Mouse (Mus musculus) lung, embryonic 16.5 days (tissue): Measurements from ENCODE around the gene Fut11. TPM values are rescaled to one million over a fixed set of nuclear protein-coding genes. Genes with fewer than 3 reads are reported as not detected.

ENCODE experiments used
- ATAC-seq: fragments of 200-750 bp; cut with Nextera tagmentation; 2 replicates; pipeline ENCODE4 v1.8.0; 2017; ENCODE audit warnings: low read depth, mild to moderate bottlenecking, moderate library complexity
- H3K27ac ChIP-seq: fragments of 300-500 bp; sonication (generic); 2 replicates; pipeline ENCODE4 v1.5.1; 2014; ENCODE audit warnings: mild to moderate bottlenecking, control low read depth, low read length
- H3K27me3 ChIP-seq: fragments of 300-500 bp; sonication (generic); 2 replicates; pipeline ENCODE4 v1.6.1; 2014; ENCODE audit warnings: low read depth, low read length, mixed read lengths; ENCODE audit not compliant: control insufficient read depth, insufficient read depth
- H3K36me3 ChIP-seq: fragments of 300-500 bp; sonication (generic); 2 replicates; pipeline ENCODE4 v1.6.1; 2014; ENCODE audit warnings: low read length; ENCODE audit not compliant: control insufficient read depth, insufficient read depth
- H3K4me1 ChIP-seq: fragments of 300-500 bp; sonication (generic); replicated peaks from 2 replicates; pipeline ENCODE4 v1.6.1; 2014; ENCODE audit warnings: low read length, mixed read lengths; ENCODE audit not compliant: control insufficient read depth, insufficient read depth
- H3K4me2 ChIP-seq: fragments of 300-500 bp; sonication (generic); 2 replicates; pipeline ENCODE4 v1.6.1; 2014; ENCODE audit warnings: low read depth, low read length, control low read depth
- H3K4me3 ChIP-seq: fragments of 300-500 bp; sonication (generic); 2 replicates; pipeline ENCODE4 v1.5.1; 2014; ENCODE audit warnings: mild to moderate bottlenecking, low read length, control low read depth
- H3K9ac ChIP-seq: fragments of 300-500 bp; sonication (generic); 2 replicates; pipeline ENCODE4 v1.6.1; 2014; ENCODE audit warnings: low read length, control low read depth
- H3K9me3 ChIP-seq: fragments of 300-500 bp; sonication (generic); 2 replicates; pipeline ENCODE4 v1.6.1; 2016; ENCODE audit warnings: low read length; ENCODE audit not compliant: control insufficient read depth
- WGBS: fragments of 180-500 bp; shearing (Covaris S2); extraction: QIAGEN DNeasy Blood & Tissue Kit; methylation state at CpG from one replicate; pipeline ENCODE4 v1.1.7; 2014; 5-methylcytosine and 5-hydroxymethylcytosine counted together
- polyA plus RNA-seq: library from polyadenylated mRNA; unstranded; fragments of >200 nt; fragmentation: Nextera tagmentation; extraction: Ambion mirVana; gene quantifications from 2 replicates; pipeline ENCODE4 v1.2.1, GENCODE M21; 2015

Fut11 gene
- polyA plus RNA-seq, 1 experiment from 2014 or later, result 30.7 TPM

- ATAC-seq, result no peak
- H3K4me1 ChIP-seq, result peaks cover 16% of the 10 kb centered on the region
- H3K27ac ChIP-seq, result no peak overlapping the region
- H3K4me2 ChIP-seq, result no peak overlapping the region
- no peaks in the 10 kb centered on the region for H3K9me3 ChIP-seq
- H3K36me3 ChIP-seq, result peaks cover 58% of the 10 kb centered on the region
- H3K4me3 ChIP-seq, result no peak overlapping the region
- WGBS, result 90% methylated on average over 6 of the region's 6 CpGs
- no peak overlapping the region for H3K9ac ChIP-seq
- no peaks in the 10 kb centered on the region for H3K27me3 ChIP-seq
Measured at GRCm38 (mm10) chr14:20691772-20692171, 3.0 kb upstream of the Fut11 start.

DNA sequence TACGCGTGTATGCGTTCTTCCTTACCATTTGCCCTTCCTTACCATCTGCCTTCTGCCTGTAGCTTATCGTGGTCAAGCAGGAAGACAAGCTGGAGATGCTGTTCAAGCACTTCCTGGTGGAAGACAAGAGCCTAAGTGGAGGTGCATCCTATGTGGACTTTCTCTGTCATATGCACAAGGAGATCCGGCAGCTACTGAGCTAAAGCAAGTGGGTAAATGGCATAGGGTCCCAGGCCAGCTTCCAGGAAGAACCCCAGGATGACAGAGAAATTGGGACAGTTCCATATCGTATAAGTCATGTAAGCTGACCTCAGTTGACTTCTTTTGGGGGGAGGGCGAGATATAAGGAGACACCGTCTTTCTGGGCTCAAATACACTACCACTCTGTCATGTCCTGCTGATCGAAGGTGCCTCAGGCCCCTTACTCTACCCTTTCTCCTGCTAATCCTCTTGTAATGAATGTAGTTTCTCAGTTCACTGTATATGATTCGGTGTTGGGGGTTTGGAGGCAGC lies 1.1 kb upstream of the Fut11 start:
- Histone ChIP-seq H3K9ac (no peak overlapping the region), H3K9me3 (no peaks in the 10 kb centered on the region), H3K4me2 (no peak overlapping the region), H3K4me3 (no peak overlapping the region), H3K36me3 (peaks cover 42% of the 10 kb centered on the region), H3K27ac (no peak overlapping the region), H3K27me3 (no peaks in the 10 kb centered on the region), H3K4me1 (peaks cover 25% of the 10 kb centered on the region)
- 85% methylated on average over 10 of the region's 10 CpGs for WGBS
- ATAC-seq, result no peak

- Histone ChIP-seq H3K36me3 (peaks cover 36% of the 10 kb centered on the region), H3K4me2 (peak overlapping the region; percentile 87), H3K9me3 (no peaks in the 10 kb centered on the region), H3K9ac (peak overlapping the region; percentile 96), H3K27me3 (no peaks in the 10 kb centered on the region), H3K4me3 (peak overlapping the region; percentile 98), H3K4me1 (peaks cover 25% of the 10 kb centered on the region), H3K27ac (peak overlapping the region; percentile 99)
- ATAC-seq, result peak; percentile 10; the same call in 1 of the 2 replicates
- WGBS, result 44% methylated on average over 13 of the region's 13 CpGs
Measured at GRCm38 (mm10) chr14:20694185-20694883, 434 bp upstream of the Fut11 start.

DNA sequence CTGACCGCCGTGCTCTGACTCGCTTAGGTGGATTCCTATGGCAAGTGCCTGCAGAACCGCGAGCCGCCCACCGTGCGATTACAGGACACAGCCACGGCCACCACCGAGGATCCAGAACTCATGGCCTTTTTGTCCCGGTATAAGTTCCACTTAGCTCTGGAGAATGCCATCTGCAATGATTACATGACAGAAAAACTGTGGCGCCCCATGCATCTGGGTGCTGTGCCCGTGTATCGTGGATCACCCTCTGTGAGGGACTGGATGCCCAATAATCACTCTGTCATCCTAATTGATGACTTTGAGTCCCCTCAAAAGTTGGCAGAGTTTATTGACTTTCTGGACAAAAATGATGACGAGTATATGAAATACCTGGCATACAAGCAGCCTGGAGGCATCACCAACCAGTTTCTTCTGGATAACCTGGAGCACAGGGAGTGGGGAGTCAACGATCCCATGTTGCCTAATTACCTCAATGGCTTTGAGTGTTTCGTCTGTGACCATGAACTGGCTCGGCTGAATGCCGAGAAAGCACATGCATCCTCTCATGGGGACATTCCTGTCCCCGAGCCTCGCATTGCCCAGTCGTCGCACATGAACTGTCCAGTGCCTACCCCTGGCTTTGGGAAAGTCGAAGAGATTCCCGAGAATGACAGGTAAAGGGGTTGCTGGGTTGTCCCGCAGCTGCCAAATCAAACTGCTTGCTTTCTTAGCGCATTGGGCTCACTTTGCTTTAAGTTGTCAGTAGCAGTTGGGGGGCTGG lies 1.2 kb downstream of the Fut11 start:
- Histone ChIP-seq H3K27ac (peak overlapping the region; percentile 99), H3K4me1 (peaks cover 28% of the 10 kb centered on the region), H3K36me3 (peaks cover 24% of the 10 kb centered on the region), H3K9me3 (no peaks in the 10 kb centered on the region), H3K27me3 (no peaks in the 10 kb centered on the region), H3K9ac (peak overlapping the region; percentile 96), H3K4me2 (peak overlapping the region; percentile 87), H3K4me3 (peak overlapping the region; percentile 98)
- 8% methylated on average over 27 of the region's 27 CpGs for WGBS
- ATAC-seq, result no peak

- Histone ChIP-seq H3K36me3 (peaks cover 16% of the 10 kb centered on the region), H3K27me3 (no peaks in the 10 kb centered on the region), H3K4me3 (peak overlapping the region; percentile 98), H3K9ac (peak overlapping the region; percentile 29), H3K4me2 (peak overlapping the region; percentile 87), H3K9me3 (no peaks in the 10 kb centered on the region), H3K4me1 (peaks cover 36% of the 10 kb centered on the region), H3K27ac (no peak overlapping the region)
- no peak for ATAC-seq
- 4% methylated on average over 1 of the region's 1 CpGs for WGBS
Measured at GRCm38 (mm10) chr14:20696986-20697385, 2.2 kb downstream of the Fut11 start.

- WGBS, result 88% methylated on average over 2 of the region's 2 CpGs
- Histone ChIP-seq H3K4me1 (peaks cover 38% of the 10 kb centered on the region), H3K36me3 (peaks cover 3% of the 10 kb centered on the region), H3K27ac (no peak overlapping the region), H3K4me2 (no peak overlapping the region), H3K9me3 (no peaks in the 10 kb centered on the region), H3K4me3 (no peak overlapping the region), H3K9ac (no peak overlapping the region), H3K27me3 (no peaks in the 10 kb centered on the region)
- ATAC-seq, result no peak
Measured at GRCm38 (mm10) chr14:20698515-20698914, 3.7 kb downstream of the Fut11 start.

- Histone ChIP-seq H3K27ac (no peak overlapping the region), H3K36me3 (peaks cover 3% of the 10 kb centered on the region; the same call in 1 of the 2 replicates), H3K9me3 (no peaks in the 10 kb centered on the region), H3K4me3 (no peak overlapping the region), H3K4me1 (peaks cover 37% of the 10 kb centered on the region), H3K9ac (no peak overlapping the region), H3K4me2 (no peak overlapping the region), H3K27me3 (no peaks in the 10 kb centered on the region)
- WGBS, result 79% methylated on average over 3 of the region's 3 CpGs
- ATAC-seq, result no peak
Measured at GRCm38 (mm10) chr14:20700362-20700761, 5.6 kb downstream of the Fut11 start.

DNA sequence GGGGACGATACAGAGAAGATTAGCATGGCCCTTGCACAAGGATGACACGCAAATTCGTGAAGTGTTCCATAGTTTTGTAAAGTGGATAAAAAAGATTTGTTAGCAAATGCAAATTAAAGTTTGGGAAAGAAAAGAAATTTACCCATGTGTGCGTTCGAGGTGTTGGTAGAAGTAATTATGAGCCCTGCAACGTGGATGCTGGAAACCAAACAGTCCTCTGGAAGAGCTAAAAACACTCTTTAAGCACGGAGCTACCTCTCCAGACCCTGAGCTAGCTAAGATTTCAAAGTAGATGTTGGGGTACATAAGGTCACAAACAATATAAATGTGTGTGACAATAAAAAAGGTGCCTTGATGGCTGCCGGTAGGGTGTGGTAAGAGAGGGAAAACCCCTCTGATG lies 6.8 kb downstream of the Fut11 start:
- H3K27me3 ChIP-seq, result no peaks in the 10 kb centered on the region

DNA sequence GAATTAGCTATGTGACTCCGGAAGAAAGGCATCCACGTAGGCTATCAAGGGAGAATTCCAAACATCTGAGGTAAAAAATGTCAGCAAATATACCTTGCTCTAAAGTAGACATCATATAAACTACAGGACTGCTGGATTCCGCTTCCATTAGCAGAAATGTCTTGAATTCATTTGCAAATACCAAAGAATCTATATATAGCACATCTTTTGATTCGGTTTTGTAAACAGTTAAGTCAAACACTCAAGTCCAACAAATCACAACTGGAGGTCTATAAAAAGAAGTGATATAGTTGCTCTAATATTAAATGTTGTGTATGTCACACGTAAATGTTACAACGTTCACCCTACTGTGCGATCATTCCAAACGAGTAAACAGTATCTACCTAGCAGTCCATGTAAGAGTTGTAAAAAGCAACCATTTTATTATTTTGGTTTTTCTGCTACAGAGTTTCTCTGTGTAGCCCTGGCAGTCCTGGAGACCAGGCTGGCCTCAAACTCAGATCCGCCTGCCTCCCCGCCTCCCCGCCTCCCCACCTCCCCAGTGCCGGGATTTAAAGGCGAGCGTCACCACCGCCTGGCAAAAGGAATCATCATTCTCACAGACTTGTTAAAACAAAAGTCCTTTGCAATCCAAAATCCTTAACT lies 7.5 kb downstream of the Fut11 start:
- H3K9ac ChIP-seq, result peak overlapping the region; percentile 83
- H3K4me1 ChIP-seq, result peaks cover 29% of the 10 kb centered on the region
- peak overlapping the region; percentile 70 for H3K4me2 ChIP-seq
- peak overlapping the region; percentile 78 for H3K27ac ChIP-seq
- no peaks in the 10 kb centered on the region for H3K27me3 ChIP-seq
- H3K4me3 ChIP-seq, result peak overlapping the region; percentile 83
- WGBS, result 4% methylated on average over 15 of the region's 15 CpGs
- no peaks in the 10 kb centered on the region for H3K9me3 ChIP-seq
- peaks cover 3% of the 10 kb centered on the region; the same call in 1 of the 2 replicates for H3K36me3 ChIP-seq
- ATAC-seq, result peak; percentile 40; the same call in 1 of the 2 replicates

More for the DNA sequence above, 6.8 kb downstream of the Fut11 start:
- ATAC-seq, result no peak
- Histone ChIP-seq H3K36me3 (peaks cover 3% of the 10 kb centered on the region; the same call in 1 of the 2 replicates), H3K4me3 (peak overlapping the region; percentile 83), H3K9ac (0 out of 2 replicates have a peak overlapping the region, but pooled peaks have one; percentile 24), H3K4me2 (peak overlapping the region; percentile 70), H3K9me3 (no peaks in the 10 kb centered on the region), H3K27ac (no peak overlapping the region), H3K4me1 (peaks cover 30% of the 10 kb centered on the region)
- 67% methylated on average over 8 of the region's 8 CpGs for WGBS
